Mouse (Mus musculus): Measurements from ENCODE around the gene Prune2.
"Not testable (repeated sequence)": the region's sequence is repeated elsewhere in the genome, so short reads cannot be mapped to it uniquely, and the experiment has no call there.

Prune2 gene

GRCm38 (mm10) chr19:17130544-17130943 is 174.6 kb downstream of the Prune2 start:
- DNase-seq (ENCODE audit: low spot score): no peak

GRCm38 (mm10) chr19:17136677-17137460 is 181.0 kb downstream of the Prune2 start:
- peak; percentile 42 for DNase-seq (ENCODE audit: low spot score)

- no peak for DNase-seq (ENCODE audit: low spot score)
Measured at GRCm38 (mm10) chr19:17137656-17138055, 181.7 kb downstream of the Prune2 start.

- DNase-seq (ENCODE audit: low spot score): no peak
Measured at GRCm38 (mm10) chr19:17138144-17138915, 182.4 kb downstream of the Prune2 start.

GRCm38 (mm10) chr19:17140016-17140914 is 184.3 kb downstream of the Prune2 start:
- DNase-seq (ENCODE audit: low spot score): no peak

- DNase-seq (ENCODE audit: low spot score): no peak
Measured at GRCm38 (mm10) chr19:17143245-17143644, 187.3 kb downstream of the Prune2 start.

- DNase-seq (ENCODE audit: low spot score): no peak
Measured at GRCm38 (mm10) chr19:17144205-17144604, 188.3 kb downstream of the Prune2 start.

GRCm38 (mm10) chr19:17150064-17150463 is 194.1 kb downstream of the Prune2 start:
- DNase-seq (ENCODE audit: low spot score): no peak

- DNase-seq (ENCODE audit: low spot score): no peak
Measured at GRCm38 (mm10) chr19:17151781-17152180, 195.9 kb downstream of the Prune2 start.

GRCm38 (mm10) chr19:17152461-17152860 is 196.5 kb downstream of the Prune2 start:
- no peak for DNase-seq (ENCODE audit: low spot score)

GRCm38 (mm10) chr19:17153911-17154639 is 198.2 kb downstream of the Prune2 start:
- no peak for DNase-seq (ENCODE audit: low spot score)

GRCm38 (mm10) chr19:17155216-17155615 is 199.3 kb downstream of the Prune2 start:
- DNase-seq (ENCODE audit: low spot score): no peak

GRCm38 (mm10) chr19:17159676-17160075 is 203.8 kb downstream of the Prune2 start:
- DNase-seq (ENCODE audit: low spot score): no peak

- DNase-seq (ENCODE audit: low spot score): no peak
Measured at GRCm38 (mm10) chr19:17160231-17160630, 204.3 kb downstream of the Prune2 start.

- peak; percentile 55 for DNase-seq (ENCODE audit: low spot score)
Measured at GRCm38 (mm10) chr19:17163511-17163953, 207.6 kb downstream of the Prune2 start.

GRCm38 (mm10) chr19:17166288-17166687 is 210.4 kb downstream of the Prune2 start:
- DNase-seq (ENCODE audit: low spot score): no peak

GRCm38 (mm10) chr19:17168186-17168585 is 212.3 kb downstream of the Prune2 start:
- no peak for DNase-seq (ENCODE audit: low spot score)

- DNase-seq (ENCODE audit: low spot score): no peak
Measured at GRCm38 (mm10) chr19:17169746-17170145, 213.8 kb downstream of the Prune2 start.

GRCm38 (mm10) chr19:17174501-17174900 is 218.6 kb downstream of the Prune2 start:
- DNase-seq (ENCODE audit: low spot score): not testable (repeated sequence)

- DNase-seq (ENCODE audit: low spot score): no peak
Measured at GRCm38 (mm10) chr19:17180506-17180905, 224.6 kb downstream of the Prune2 start.

GRCm38 (mm10) chr19:17194730-17195129 is 238.8 kb downstream of the Prune2 start:
- DNase-seq (ENCODE audit: low spot score): no peak
